Mouse (Mus musculus) thymus, postnatal 10 days (tissue): ENCODE data around the gene Tac2.

Source experiments
- DNase-seq, 2 experiments: peaks; one replicate each; pipeline ENCODE4 v3.0.0; 2021; ENCODE audit warnings: low spot score in 2 of 2

Tac2 gene

GRCm38 (mm10) chr10:127759181-127760110 lies 35.2 kb downstream of the Tac2 start, which contains the start of the genes Rdh1 and Rdh16f1:
Gene Rdh1, plus strand, starts transcription at chr10:127759721.
Gene Rdh16f1, plus strand, starts transcription at chr10:127759787.
- no peak for DNase-seq

DNA sequence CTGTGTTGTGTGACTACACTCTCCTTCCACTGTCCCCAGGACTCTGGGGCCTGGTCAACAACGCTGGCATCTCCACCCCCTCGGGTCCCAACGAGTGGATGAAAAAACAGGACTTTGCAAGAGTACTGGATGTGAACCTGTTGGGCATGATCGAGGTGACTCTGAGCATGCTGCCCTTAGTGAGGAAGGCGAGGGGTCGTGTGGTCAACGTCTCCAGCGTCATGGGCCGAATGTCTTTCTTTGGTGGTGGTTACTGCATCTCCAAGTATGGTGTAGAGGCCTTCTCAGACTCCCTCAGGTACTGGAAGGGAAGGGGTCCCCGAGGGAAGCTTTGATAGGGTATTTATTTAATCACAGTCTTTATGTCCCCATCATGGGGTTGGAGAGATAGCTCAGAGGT lies 38.6 kb downstream of the Tac2 start:
- peak in 1 of 2 experiments; percentile 2 for DNase-seq

GRCm38 (mm10) chr10:127763914-127764680 lies 39.8 kb downstream of the Tac2 start:
- DNase-seq: no peak

- DNase-seq: no peak
Measured at GRCm38 (mm10) chr10:127766564-127766963, 42.3 kb downstream of the Tac2 start.

- no peak for DNase-seq
Measured at GRCm38 (mm10) chr10:127776011-127776410, 51.7 kb downstream of the Tac2 start, which contains the start of gene Rdh9. Gene Rdh9, plus strand, starts transcription at chr10:127776386.
